Mouse (Mus musculus) neutrophil, adult 5-6 weeks (primary cell): Measurements from ENCODE around the gene Copa. TPM values are rescaled to one million over a fixed set of nuclear protein-coding genes. Genes with fewer than 3 reads are reported as not detected.

Experiments used
- ATAC-seq: fragments of 151-379, 151-347 bp; 2 replicates; pipeline ENCODE4 v1.8.0; 2017; ENCODE audit warnings: mild to moderate bottlenecking, moderate TSS enrichment; ENCODE audit not compliant: insufficient number of reproducible peaks, poor library complexity, low FRiP score, severe bottlenecking; ENCODE audit errors: extremely low read depth
- total RNA-seq: library from RNA; stranded (forward); fragments of 200-1000 nt; gene quantifications from 2 replicates; pipeline ENCODE4 v1.2.3, GENCODE M21; 2017

Copa gene
- total RNA-seq, 1 experiment from 2014 or later, result 152 TPM

DNA sequence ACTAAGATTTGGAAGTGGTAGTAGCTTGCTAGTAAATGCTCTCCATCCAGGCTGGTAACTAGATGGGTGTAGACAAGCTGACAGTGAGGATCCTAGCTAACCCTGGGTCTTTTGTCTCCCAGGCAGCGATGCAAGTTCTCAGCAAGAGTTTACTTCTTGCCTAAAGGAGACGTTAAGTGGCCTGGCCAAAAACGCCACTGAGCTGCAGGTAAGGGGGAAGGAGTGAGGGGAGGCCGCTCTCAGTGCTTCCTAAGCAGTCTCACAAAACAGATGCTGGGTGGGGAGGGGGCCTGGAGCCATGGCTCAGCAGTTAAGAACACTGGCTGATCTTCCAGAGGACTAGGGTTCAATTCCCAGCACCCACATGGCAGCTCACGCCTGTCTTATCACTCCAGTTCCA, 47.5 kb downstream of the Copa start:
- no peak for ATAC-seq

GRCm38 (mm10) chr1:172132319-172132718, 50.0 kb downstream of the Copa start:
- ATAC-seq, result no peak

GRCm38 (mm10) chr1:172133535-172133934, 51.2 kb downstream of the Copa start:
- ATAC-seq, result no peak

DNA sequence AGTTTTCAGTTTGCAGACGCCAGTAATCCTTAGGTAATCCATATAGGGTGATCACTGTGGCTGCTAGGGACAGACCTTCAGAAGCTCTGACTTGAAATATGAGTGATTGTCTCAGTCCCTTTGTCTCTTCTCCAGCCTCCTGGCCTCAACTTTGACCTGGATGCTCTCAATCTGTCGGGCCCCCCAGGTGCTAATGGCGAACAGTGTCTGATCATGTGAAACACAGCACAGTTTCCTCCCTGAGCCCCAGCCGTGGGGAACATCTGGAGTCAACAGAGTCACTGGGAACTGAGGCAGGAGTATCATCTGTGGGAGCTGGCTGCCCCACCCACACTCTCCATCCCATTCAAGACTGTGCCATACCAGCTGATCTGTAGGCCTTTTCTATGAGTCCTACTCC, 51.7 kb downstream of the Copa start:
- no peak for ATAC-seq

DNA sequence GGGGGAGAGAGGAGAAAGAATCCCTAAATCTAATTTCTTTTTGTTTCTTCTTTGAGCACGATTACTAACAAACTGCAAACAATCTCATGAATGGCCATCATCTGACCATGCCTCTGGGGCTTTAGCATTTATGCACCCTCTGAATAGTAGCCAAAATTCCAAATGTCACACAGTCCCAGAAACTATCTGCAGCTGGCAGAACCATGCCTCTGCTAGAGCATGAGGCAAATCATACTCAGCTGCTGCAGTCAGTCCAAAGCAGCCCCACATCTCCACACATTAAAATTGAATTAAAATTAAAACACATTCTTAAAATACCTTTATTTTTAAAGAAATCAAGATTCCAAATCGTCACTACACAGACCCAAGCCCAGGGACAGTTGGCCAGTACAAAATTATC, 57.8 kb downstream of the Copa start:
- ATAC-seq, result no peak

DNA sequence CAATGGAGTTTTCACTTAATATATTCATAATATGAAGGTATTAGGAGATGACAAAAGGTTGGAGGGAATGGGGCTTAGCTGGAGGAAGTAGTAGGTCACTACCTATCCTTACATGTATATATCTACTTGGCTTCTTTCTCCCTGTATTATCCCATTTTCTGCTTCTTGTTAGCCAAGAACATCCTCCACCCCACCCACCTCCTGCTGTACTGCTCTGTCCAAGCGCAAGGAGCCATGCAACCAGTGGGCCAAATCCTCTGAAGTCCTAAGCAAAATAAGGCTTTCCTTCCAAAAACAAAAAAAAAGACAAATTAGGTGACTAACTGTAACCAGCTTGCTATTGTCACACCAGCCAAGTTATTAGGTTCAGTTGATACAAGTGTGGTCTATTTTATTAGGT, 58.5 kb downstream of the Copa start:
- ATAC-seq, result no peak

- ATAC-seq, result no peak
Observed at GRCm38 (mm10) chr1:172141529-172141928, 59.2 kb downstream of the Copa start.

- ATAC-seq, result peak; percentile 70
Observed at GRCm38 (mm10) chr1:172143570-172143969, 61.2 kb downstream of the Copa start.

- ATAC-seq, result peak; percentile 94
Observed at GRCm38 (mm10) chr1:172147835-172148278, 65.5 kb downstream of the Copa start, which contains the start of gene Dcaf8. Gene Dcaf8, plus strand, starts transcription at chr1:172148084.

GRCm38 (mm10) chr1:172148279-172148954, 66.1 kb downstream of the Copa start:
- ATAC-seq, result no peak

- no peak for ATAC-seq
Observed at GRCm38 (mm10) chr1:172148955-172149815, 66.9 kb downstream of the Copa start.

- no peak for ATAC-seq
Observed at GRCm38 (mm10) chr1:172154536-172154935, 72.2 kb downstream of the Copa start.

GRCm38 (mm10) chr1:172155518-172155917, 73.2 kb downstream of the Copa start:
- no peak for ATAC-seq

DNA sequence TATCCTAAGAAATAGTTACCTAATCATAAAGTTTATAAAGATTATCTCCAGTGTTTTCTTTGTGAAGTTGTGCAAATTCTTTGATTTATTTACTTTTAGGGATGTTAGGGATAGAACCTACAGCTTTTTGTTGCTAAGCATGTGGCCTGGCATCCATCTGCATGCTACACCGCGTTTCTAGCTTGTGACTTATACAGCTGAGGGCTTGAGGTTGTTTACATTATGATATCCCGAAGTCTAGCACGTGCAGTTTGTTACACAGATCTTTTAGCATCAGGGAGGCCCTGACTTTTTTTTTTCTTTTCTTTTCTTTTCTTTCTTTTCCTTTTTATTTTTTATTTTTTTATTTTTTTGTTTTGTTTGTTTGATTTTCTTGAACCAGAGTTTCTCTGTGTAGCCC, 77.6 kb downstream of the Copa start:
- no peak for ATAC-seq

- no peak for ATAC-seq
Observed at GRCm38 (mm10) chr1:172160508-172160907, 78.2 kb downstream of the Copa start.

DNA sequence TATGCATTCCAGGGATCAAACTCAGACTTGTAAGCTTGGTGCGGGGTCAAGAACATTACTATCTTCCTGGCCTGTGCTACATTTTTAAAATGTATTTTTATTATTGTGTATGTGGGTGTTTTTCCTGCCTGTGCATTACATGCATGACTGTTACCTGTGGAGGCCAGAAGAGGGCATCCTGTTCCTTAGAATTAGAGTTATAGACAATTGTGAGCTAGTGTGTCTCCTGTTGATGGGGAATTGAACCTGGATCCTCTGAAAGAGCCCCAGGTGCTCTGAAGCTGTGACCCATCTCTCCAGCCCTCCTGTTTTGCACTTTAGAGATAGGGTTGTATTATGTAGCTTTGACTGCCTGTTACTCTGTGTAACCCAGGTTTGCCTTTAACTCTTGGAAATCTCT, 79.7 kb downstream of the Copa start:
- peak; percentile 60; the same call in 1 of the 2 replicates for ATAC-seq

DNA sequence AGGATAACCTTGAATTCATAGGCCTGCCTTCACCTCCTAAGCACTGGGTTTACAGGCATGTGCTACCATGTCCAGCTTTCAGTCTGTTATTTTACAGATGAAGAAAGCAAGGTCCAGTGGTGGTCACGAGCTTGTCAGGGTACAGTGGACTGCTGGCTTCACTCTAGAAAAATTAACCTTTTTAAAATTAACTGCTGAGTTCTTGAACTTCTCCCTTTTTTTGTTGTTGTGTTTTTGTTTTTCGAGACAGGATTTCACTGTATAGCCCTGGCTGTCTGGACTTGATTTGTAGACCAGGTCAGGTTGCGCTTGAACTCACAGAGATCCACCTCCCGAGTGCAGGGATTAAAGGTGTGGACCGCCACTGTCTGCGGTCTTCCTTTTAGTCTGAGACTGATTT, 80.6 kb downstream of the Copa start:
- no peak for ATAC-seq

DNA sequence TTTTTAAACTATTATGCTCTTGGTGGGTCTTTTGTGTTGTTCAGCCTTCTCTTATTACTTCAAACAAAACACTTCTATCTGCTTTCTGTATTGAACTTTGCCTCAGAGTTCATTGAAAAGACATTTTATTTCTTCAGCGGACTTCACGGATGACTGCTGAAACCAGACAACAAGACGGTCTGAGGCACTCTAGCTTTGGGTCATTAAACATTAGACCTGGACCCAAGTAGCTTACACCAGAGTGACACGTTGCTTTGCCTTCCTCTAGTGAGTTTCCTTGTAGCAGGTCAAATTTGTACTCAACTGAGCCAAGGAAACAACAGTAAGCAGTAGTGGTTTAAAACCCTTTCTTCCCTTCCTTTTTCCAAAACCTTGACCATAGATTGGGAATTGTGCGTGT, 85.6 kb downstream of the Copa start:
- ATAC-seq, result no peak

GRCm38 (mm10) chr1:172169809-172170208, 87.5 kb downstream of the Copa start:
- ATAC-seq, result no peak
